Mouse (Mus musculus) limb, embryonic 15.5 days (tissue): ENCODE results near the gene Nebl. TPM values are rescaled to one million over a fixed set of nuclear protein-coding genes. Genes with fewer than 3 reads are reported as not detected.

Source experiments
- ATAC-seq: fragments of 200-750 bp; cut with Nextera tagmentation; 2 replicates; pipeline ENCODE4 v1.8.0; 2017; ENCODE audit warnings: low read depth, moderate TSS enrichment; ENCODE audit not compliant: insufficient number of reproducible peaks, low FRiP score, low TSS enrichment
- H3K27ac ChIP-seq: fragments of 300-500 bp; sonication (generic); 2 replicates; pipeline ENCODE4 v1.5.1; 2015; ENCODE audit warnings: moderate library complexity, mild to moderate bottlenecking, inconsistent platforms
- H3K27me3 ChIP-seq: fragments of 300-500 bp; sonication (generic); 2 replicates; pipeline ENCODE4 v1.6.1; 2015; ENCODE audit warnings: inconsistent platforms
- H3K36me3 ChIP-seq: fragments of 300-500 bp; sonication (generic); 2 replicates; pipeline ENCODE4 v1.6.1; 2015; ENCODE audit warnings: inconsistent platforms
- H3K4me1 ChIP-seq: fragments of 300-500 bp; sonication (generic); 2 replicates; pipeline ENCODE4 v1.6.1; 2015; ENCODE audit warnings: inconsistent platforms
- H3K4me2 ChIP-seq: fragments of 300-500 bp; sonication (generic); 2 replicates; pipeline ENCODE4 v1.6.1; 2015; ENCODE audit warnings: mild to moderate bottlenecking, inconsistent platforms
- H3K4me3 ChIP-seq: fragments of 300-500 bp; sonication (generic); 2 replicates; pipeline ENCODE4 v1.5.1; 2015; ENCODE audit warnings: mild to moderate bottlenecking, inconsistent platforms
- H3K9ac ChIP-seq: fragments of 300-500 bp; sonication (generic); 2 replicates; pipeline ENCODE4 v1.6.1; 2015; ENCODE audit warnings: inconsistent platforms
- H3K9me3 ChIP-seq: fragments of 300-500 bp; sonication (generic); 2 replicates; pipeline ENCODE4 v1.6.1; 2016; ENCODE audit warnings: inconsistent platforms
- WGBS: fragments of 180-500 bp; shearing (Covaris S2); methylation state at CpG from one replicate; pipeline ENCODE4 v1.1.7; 2015; 5-methylcytosine and 5-hydroxymethylcytosine counted together
- polyA plus RNA-seq: library from polyadenylated mRNA; unstranded; fragments of >200 nt; fragmentation: Nextera tagmentation; extraction: Ambion mirVana; gene quantifications from 2 replicates; pipeline ENCODE4 v1.2.1, GENCODE M21; 2015

The Nebl gene
- polyA plus RNA-seq, 1 experiment from 2014 or later: 30.4 TPM

DNA sequence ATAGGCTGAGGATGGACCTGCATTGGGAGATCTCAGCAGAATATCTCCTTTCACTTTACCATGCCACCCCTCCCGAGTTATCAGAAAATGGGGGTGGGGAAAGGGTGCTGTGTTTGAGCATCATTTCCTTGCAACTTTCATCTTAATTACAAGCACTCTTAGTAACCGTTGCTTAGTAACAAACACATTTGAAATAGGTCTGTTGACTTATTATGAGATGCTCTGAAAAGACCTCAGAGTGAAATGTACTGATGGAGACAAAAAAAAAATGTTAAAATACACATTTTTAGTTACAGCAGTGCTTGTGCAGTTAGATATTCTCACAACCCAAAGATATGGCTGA, 28.1 kb downstream of the Nebl start:
- H3K4me1 ChIP-seq: peaks cover 3% of the 10 kb centered on the region; the same call in 1 of the 2 replicates
- 75% methylated on average over 2 of the region's 2 CpGs for WGBS
- ATAC-seq: no peak

DNA sequence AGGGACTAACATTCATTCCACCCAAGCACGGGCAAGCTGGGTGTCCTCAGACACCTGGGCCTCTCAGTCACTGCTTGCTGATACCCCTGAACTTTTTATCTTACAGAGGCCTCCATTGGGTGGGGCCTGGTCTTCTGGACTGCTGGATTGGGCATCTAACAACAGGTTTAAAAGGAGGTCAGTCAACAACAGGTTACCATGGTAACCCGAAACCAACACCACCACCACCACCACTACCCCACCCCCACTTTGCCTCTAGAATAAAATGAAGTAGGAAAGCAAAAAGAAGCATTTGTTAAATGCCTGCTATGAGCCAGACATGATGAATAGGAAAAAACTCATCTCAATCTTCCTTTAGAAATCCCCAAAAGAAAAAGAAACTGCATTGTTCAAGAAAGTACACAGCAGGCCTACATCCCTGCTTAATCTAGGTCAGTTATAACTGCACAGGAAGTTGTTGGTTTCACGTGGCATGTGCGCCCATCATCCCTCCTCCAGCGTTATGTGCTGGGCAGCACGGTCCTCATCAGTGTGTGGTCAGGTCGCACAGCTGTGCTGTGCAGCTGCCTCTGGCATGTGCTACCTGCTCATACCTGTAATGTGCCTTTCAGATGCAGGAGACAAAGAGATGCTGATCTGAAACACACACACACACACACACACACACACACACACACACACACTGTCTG, 28.6 kb downstream of the Nebl start:
- no peaks in the 10 kb centered on the region for H3K9me3 ChIP-seq
- no peak for ATAC-seq
- 43% methylated on average over 7 of the region's 7 CpGs for WGBS
- H3K4me1 ChIP-seq: peaks cover 3% of the 10 kb centered on the region; the same call in 1 of the 2 replicates
- H3K9ac ChIP-seq: no peak overlapping the region
- H3K27ac ChIP-seq: no peak overlapping the region
- no peaks in the 10 kb centered on the region for H3K36me3 ChIP-seq
- H3K27me3 ChIP-seq: no peaks in the 10 kb centered on the region
- no peak overlapping the region for H3K4me3 ChIP-seq
- no peak overlapping the region for H3K4me2 ChIP-seq

More for the DNA sequence above, 28.1 kb downstream of the Nebl start:
- no peak overlapping the region for H3K4me2 ChIP-seq
- H3K9ac ChIP-seq: no peak overlapping the region
- no peaks in the 10 kb centered on the region for H3K9me3 ChIP-seq
- H3K27ac ChIP-seq: no peak overlapping the region
- H3K27me3 ChIP-seq: no peaks in the 10 kb centered on the region
- H3K36me3 ChIP-seq: no peaks in the 10 kb centered on the region
- H3K4me3 ChIP-seq: no peak overlapping the region

DNA sequence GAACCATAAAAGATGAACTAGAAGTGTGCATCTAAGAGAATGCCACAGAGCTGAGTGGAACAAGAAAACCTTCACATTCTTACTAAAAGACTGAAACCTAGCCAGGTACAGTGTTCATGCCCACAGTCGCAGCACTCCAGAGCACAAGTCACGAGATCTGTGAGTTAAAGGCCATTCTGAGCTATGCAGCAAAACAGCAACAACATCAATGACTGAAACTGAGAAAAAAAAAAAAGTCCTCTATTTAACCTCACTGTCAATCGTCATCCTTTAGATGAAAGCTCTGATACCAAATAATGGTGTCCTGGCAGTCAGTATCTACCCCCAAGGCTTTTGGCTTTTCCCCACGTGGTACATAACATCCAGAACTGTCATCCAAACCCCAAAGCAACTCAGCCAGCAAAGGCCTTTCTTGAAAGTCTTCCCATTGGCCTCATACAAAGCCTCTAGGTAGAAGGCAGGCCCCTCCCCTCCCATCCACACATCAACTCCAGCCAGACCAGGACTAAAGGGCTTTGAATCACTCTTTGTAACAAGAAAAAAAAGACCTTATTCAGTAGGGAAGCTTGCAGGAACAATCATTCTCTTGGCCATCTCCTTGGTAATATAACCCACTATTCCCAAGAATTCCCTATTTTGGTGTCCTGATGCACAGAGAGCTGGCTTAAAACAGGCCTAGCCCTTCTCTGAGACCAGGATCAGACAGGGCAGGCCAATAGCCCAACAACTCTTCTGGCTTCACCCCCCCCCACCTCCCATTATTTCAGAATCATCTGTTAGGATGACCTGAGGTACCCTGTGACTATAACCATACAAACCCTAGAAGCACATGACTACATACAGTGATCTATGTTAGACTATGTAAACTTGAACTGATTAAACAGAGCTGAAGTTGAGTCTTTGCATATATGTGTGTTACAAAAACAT, 32.8 kb downstream of the Nebl start:
- Histone ChIP-seq H3K9me3 (no peaks in the 10 kb centered on the region), H3K4me1 (no peaks in the 10 kb centered on the region), H3K27ac (no peak overlapping the region), H3K4me3 (no peak overlapping the region), H3K27me3 (no peaks in the 10 kb centered on the region), H3K9ac (no peak overlapping the region), H3K4me2 (no peak overlapping the region), H3K36me3 (no peaks in the 10 kb centered on the region)
- WGBS: 53% methylated on average over 4 of the region's 4 CpGs
- ATAC-seq: no peak

DNA sequence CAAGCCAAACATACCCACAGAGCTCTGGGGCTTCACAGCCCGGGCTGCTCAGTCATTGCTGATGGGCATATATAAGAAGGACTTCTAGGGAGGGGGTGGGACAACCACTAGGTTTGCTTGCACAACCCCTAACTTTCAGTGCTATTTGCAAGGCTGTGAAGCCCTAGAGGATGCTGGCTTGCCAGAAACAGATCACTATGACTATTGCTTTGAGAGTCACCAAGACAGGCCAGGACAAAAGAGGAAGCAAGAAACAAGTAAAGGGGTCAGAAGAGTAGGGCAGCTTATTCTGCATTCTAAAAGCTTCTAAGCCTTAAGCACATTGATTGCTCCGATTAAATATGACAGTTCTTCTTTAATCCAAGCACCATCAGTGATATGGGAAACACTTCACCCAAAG, 38.3 kb downstream of the Nebl start:
- no peak overlapping the region for H3K4me3 ChIP-seq
- no peaks in the 10 kb centered on the region for H3K9me3 ChIP-seq
- no peak for ATAC-seq
- 90% methylated on average over 2 of the region's 2 CpGs for WGBS
- no peaks in the 10 kb centered on the region for H3K4me1 ChIP-seq
- no peak overlapping the region for H3K27ac ChIP-seq
- no peak overlapping the region for H3K9ac ChIP-seq
- no peak overlapping the region for H3K4me2 ChIP-seq
- no peaks in the 10 kb centered on the region for H3K36me3 ChIP-seq
- H3K27me3 ChIP-seq: no peaks in the 10 kb centered on the region

DNA sequence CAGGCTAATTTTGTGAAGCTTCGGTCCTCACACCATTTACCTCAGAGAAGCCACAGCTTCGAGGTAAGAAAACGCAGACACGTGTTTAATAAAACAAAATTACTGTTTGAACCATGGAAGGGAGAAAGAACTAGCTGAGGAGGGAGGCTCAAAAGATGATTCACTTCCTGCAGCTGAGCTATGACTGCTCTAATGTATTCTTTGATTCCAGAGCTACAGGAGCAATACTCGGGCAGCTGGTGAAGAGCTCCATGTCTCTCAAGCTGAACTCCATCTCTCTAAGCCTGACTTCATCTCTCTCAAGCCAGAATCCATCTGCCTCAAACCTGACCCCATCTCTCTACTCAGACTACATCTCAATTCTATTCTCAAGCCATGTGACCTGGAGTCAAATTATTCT, 41.0 kb downstream of the Nebl start:
- H3K9me3 ChIP-seq: no peaks in the 10 kb centered on the region
- ATAC-seq: no peak
- no peak overlapping the region for H3K4me2 ChIP-seq
- H3K9ac ChIP-seq: no peak overlapping the region
- 48% methylated on average over 5 of the region's 5 CpGs for WGBS
- no peaks in the 10 kb centered on the region for H3K36me3 ChIP-seq
- no peak overlapping the region for H3K4me3 ChIP-seq
- H3K4me1 ChIP-seq: no peaks in the 10 kb centered on the region
- no peak overlapping the region for H3K27ac ChIP-seq
- H3K27me3 ChIP-seq: no peaks in the 10 kb centered on the region

DNA sequence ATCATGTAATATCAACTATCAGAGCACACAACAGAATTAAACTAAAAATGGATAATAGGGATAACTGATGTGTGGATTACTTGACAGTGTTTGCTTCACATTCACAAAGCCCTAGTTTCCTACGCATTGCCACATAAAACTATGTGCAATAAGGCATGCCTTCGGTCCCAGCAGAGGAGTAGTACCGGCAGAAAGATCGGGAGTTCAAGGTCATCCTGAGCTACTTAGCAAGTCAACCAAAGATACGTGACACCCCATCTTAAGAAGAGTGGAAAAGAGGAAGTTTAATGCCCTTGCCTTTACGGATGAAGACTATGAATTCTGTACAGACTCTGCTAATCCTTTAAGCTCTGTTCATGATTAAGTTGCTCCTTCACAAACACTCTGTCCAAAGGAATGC, 44.1 kb downstream of the Nebl start:
- Histone ChIP-seq H3K4me3 (no peak overlapping the region), H3K27me3 (no peaks in the 10 kb centered on the region), H3K9me3 (no peaks in the 10 kb centered on the region), H3K4me1 (peaks cover 5% of the 10 kb centered on the region; the same call in 1 of the 2 replicates), H3K4me2 (no peak overlapping the region), H3K9ac (no peak overlapping the region), H3K36me3 (no peaks in the 10 kb centered on the region), H3K27ac (no peak overlapping the region)
- ATAC-seq: no peak
- WGBS: 69% methylated on average over 6 of the region's 6 CpGs

DNA sequence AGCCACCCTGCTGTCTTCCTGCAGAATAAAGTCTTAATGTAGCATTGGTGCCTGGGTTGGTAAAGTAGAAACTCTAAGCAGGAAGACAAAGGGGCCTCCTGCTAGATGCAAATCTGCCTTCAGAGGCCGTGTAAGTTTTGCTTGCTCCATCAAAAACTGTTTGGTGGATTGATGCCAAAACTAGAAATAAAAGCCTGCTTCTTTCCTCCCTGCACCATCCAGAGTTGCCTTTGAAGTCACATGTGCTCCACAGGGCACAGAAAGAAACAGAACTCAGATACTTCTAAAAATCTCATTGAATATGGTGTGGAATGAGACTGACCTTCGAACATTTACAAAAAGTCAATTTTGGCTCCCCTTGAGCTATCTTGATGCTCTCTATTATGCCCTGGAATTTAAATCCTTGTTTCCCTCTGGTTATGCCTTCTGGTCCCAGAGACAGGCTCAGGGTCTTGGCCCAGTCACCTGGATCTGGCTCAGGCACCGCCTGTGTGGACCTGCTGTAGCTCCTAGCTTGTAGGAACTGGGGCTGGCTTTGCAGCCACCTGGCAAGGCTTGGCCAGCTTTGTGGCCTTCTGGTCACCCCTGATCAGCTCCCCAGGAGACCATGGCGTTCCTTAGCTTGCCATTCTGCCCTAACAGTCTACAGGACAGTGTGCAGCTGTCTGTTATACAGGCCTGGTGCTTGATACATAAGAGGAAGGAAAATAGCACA, 47.8 kb downstream of the Nebl start:
- Histone ChIP-seq H3K36me3 (no peaks in the 10 kb centered on the region), H3K27ac (0 out of 2 replicates have a peak overlapping the region, but pooled peaks have one; percentile 18), H3K27me3 (no peaks in the 10 kb centered on the region), H3K9ac (no peak overlapping the region), H3K4me2 (no peak overlapping the region), H3K4me3 (no peak overlapping the region), H3K9me3 (no peaks in the 10 kb centered on the region), H3K4me1 (peaks cover 5% of the 10 kb centered on the region; the same call in 1 of the 2 replicates)
- WGBS: 44% methylated on average over 4 of the region's 4 CpGs
- ATAC-seq: no peak

DNA sequence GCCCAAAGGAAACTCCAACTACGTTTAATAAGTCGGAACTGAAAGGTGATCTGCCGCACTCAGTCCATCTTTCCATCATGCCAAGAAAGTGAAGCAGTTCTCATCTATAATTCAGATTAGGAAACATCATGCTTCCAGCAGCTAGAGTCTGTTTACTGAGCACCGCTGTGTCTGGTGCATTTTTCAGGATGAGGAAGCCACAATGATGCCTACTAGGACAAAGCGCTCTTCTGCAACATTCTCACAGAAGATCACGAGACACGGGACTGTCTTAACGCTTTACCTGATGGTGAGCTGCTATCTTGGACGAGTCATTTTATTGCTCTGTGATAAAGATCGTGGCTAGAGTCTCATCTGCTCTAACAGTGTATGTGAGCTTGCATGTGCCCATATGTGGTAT, 59.1 kb downstream of the Nebl start:
- Histone ChIP-seq H3K27ac (no peak overlapping the region), H3K4me3 (no peak overlapping the region), H3K27me3 (no peaks in the 10 kb centered on the region), H3K9me3 (no peaks in the 10 kb centered on the region), H3K9ac (no peak overlapping the region), H3K4me2 (no peak overlapping the region), H3K4me1 (no peaks in the 10 kb centered on the region), H3K36me3 (no peaks in the 10 kb centered on the region)
- WGBS: 85% methylated on average over 10 of the region's 10 CpGs
- ATAC-seq: no peak

DNA sequence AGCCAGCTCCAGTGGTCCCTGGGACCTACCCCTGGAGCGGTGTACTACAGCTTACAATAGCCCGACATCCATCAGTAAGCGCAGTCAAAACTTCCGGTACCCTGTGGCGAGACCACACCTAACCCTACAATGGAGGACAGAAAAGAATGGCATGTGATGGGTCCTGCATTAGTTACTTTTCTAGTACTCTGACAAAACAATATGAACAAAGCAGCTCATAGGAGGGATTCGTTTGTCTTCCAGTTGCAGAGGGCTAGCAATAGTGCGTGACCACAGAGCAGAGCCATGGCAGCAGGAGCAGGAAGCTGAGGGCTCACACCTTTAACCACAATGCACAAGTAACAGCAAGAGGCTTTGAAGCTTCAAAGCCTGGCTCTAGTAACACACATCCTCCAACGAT, 59.7 kb downstream of the Nebl start:
- ATAC-seq: no peak
- no peaks in the 10 kb centered on the region for H3K36me3 ChIP-seq
- no peaks in the 10 kb centered on the region for H3K4me1 ChIP-seq
- no peak overlapping the region for H3K27ac ChIP-seq
- H3K9me3 ChIP-seq: no peaks in the 10 kb centered on the region
- 78% methylated on average over 8 of the region's 8 CpGs for WGBS
- no peak overlapping the region for H3K4me3 ChIP-seq
- H3K27me3 ChIP-seq: no peaks in the 10 kb centered on the region
- H3K4me2 ChIP-seq: no peak overlapping the region
- no peak overlapping the region for H3K9ac ChIP-seq

DNA sequence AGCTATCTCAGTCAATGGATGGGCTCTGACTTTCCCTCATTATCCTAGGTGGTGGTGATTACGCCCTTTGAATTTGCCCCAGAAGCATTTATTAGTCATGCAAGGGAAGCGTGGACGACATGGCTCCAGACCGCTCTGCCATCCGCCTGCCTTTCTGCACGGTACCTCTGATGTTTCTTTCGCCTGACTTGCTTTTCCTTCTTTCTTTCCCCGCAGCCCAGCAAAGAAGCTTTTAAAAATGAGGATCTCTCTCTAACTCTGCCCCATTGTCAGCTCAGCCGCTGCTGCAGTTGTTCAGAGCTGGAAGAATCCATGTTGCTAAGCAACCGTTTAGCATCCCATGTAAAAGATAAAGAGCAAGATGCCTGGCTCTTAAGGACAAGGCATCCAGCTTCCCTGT, 61.3 kb downstream of the Nebl start:
- H3K9me3 ChIP-seq: no peaks in the 10 kb centered on the region
- no peak overlapping the region for H3K4me2 ChIP-seq
- no peak for ATAC-seq
- WGBS: 49% methylated on average over 10 of the region's 10 CpGs
- H3K27ac ChIP-seq: no peak overlapping the region
- H3K4me3 ChIP-seq: no peak overlapping the region
- H3K36me3 ChIP-seq: no peaks in the 10 kb centered on the region
- no peaks in the 10 kb centered on the region for H3K27me3 ChIP-seq
- H3K9ac ChIP-seq: no peak overlapping the region
- no peaks in the 10 kb centered on the region for H3K4me1 ChIP-seq

DNA sequence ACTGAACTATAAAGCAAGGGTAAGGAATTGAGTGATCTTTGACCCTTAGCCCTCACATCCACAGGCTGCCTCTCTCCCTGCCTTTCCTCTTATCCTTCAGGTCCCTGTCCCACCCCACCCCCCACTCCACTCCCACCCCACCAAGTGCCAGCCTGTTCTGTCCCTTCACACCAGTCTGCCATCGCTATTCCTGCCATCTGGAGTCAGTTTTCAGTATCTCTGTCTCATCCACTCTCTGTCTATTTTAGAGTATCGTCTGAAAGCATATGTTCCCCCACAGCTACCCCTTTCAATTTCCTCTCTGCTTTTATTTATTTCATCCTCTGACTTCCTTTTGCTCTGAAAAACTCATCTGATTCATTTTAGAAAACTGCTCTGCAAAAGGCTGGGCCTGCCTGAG, 62.3 kb downstream of the Nebl start:
- no peaks in the 10 kb centered on the region for H3K27me3 ChIP-seq
- 36% methylated on average over 2 of the region's 2 CpGs for WGBS
- H3K4me3 ChIP-seq: no peak overlapping the region
- no peaks in the 10 kb centered on the region for H3K9me3 ChIP-seq
- no peaks in the 10 kb centered on the region for H3K36me3 ChIP-seq
- ATAC-seq: no peak
- H3K9ac ChIP-seq: no peak overlapping the region
- H3K27ac ChIP-seq: no peak overlapping the region
- no peaks in the 10 kb centered on the region for H3K4me1 ChIP-seq
- H3K4me2 ChIP-seq: no peak overlapping the region

DNA sequence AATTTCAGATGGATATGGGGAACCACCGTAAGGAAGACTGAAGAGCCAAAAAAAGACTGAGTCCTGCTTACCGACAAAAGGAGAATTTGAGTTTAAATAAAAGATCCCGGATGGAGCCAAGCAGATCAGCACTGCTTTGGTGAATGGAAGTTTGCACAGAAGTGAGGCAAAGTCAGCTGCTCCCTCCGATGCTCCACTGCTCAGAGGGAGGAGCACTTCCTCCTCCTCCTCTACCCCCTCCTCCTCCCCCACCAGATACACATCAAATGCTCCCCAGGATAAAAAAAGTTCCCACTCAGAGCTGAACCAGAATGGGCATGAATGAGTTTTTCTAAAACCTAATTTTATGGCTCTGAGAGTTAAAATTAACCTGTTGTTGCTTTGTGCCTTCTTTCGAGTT, 73.1 kb downstream of the Nebl start:
- Histone ChIP-seq H3K4me1 (peaks cover 5% of the 10 kb centered on the region; the same call in 1 of the 2 replicates), H3K4me2 (no peak overlapping the region), H3K9me3 (no peaks in the 10 kb centered on the region), H3K27me3 (no peaks in the 10 kb centered on the region), H3K9ac (no peak overlapping the region), H3K36me3 (no peaks in the 10 kb centered on the region), H3K27ac (no peak overlapping the region), H3K4me3 (no peak overlapping the region)
- ATAC-seq: no peak
- 52% methylated on average over 5 of the region's 5 CpGs for WGBS
